Mouse (Mus musculus): Measurements from ENCODE around the gene Wdtc1. TPM values are rescaled to one million over a fixed set of nuclear protein-coding genes. Genes with fewer than 3 reads are reported as not detected.
A peak's percentile ranks its signal among the peaks of the same experiment; 100 is the strongest.

Wdtc1 gene
- polyA plus RNA-seq, 1 experiment from 2014 or later = 12.0 TPM

GRCm38 (mm10) chr4:133340217-133340616 lies 13.1 kb downstream of the Wdtc1 start:
- Histone ChIP-seq H3K27me3 (peaks cover 4% of the 10 kb centered on the region; the same call in 1 of the 2 replicates), H3K27ac (no peak overlapping the region), H3K4me2 (no peak overlapping the region), H3K4me3 (replicated peaks) (no peak overlapping the region), H3K9ac (no peak overlapping the region), H3K36me3 (no peaks in the 10 kb centered on the region), H3K9me3 (replicated peaks) (no peaks in the 10 kb centered on the region), H3K4me1 (peaks cover 10% of the 10 kb centered on the region)
- ATAC-seq (replicated peaks; ENCODE audit: low FRiP score) = no peak
- 79% methylated on average over 2 of the region's 2 CpGs for WGBS

DNA sequence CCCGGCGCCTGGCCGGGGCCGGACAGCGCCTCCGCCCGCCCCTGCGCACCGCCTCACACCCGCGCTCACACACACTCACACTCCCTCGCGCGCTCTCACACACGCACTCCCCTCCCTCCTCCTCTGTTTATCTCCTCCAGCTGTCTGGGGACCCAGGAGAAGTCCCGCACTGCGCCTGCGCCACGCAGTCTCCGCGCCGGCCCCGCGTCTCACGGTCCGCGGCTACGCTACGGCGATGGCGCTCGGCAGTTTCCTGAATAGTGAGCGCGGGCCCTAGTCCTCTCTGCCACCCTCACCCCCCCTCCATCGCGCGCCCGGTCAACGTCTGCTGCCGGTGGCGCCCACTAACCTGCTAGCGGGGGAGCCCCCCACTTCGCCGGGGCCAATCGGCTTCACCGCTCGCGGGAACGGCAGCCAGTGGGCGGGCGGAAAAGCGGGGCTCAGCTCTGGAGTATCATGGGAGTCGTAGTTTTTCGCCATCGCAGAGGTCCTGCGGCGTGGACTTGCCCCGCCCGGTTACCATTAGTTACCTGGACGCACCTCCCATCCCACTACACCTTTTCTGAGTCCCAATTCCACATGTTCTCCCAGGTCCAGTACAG lies 14.0 kb downstream of the Wdtc1 start:
- peak overlapping the region; percentile 85 for H3K4me3 ChIP-seq (replicated peaks)
- peak; percentile 97 for ATAC-seq (replicated peaks; ENCODE audit: low FRiP score)
- H3K9ac ChIP-seq = peak overlapping the region; percentile 89
- H3K36me3 ChIP-seq = no peaks in the 10 kb centered on the region
- peak overlapping the region; percentile 78 for H3K27ac ChIP-seq
- no peaks in the 10 kb centered on the region for H3K9me3 ChIP-seq (replicated peaks)
- H3K4me1 ChIP-seq = peaks cover 10% of the 10 kb centered on the region
- peak overlapping the region; percentile 88 for H3K4me2 ChIP-seq
- H3K27me3 ChIP-seq = peaks cover 4% of the 10 kb centered on the region; the same call in 1 of the 2 replicates
- under 1% methylated on average over 60 of the region's 60 CpGs for WGBS

- H3K4me3 ChIP-seq (replicated peaks) = peak overlapping the region; percentile 85
- H3K4me2 ChIP-seq = peak overlapping the region; percentile 88
- peaks cover 4% of the 10 kb centered on the region; the same call in 1 of the 2 replicates for H3K27me3 ChIP-seq
- peak overlapping the region; percentile 78 for H3K27ac ChIP-seq
- WGBS = under 1% methylated on average over 39 of the region's 39 CpGs
- H3K4me1 ChIP-seq = peaks cover 10% of the 10 kb centered on the region
- peak; percentile 55 for ATAC-seq (replicated peaks; ENCODE audit: low FRiP score)
- H3K9ac ChIP-seq = peak overlapping the region; percentile 89
- no peaks in the 10 kb centered on the region for H3K9me3 ChIP-seq (replicated peaks)
- H3K36me3 ChIP-seq = no peaks in the 10 kb centered on the region
Measured at GRCm38 (mm10) chr4:133338521-133339095, 14.7 kb downstream of the Wdtc1 start.

DNA sequence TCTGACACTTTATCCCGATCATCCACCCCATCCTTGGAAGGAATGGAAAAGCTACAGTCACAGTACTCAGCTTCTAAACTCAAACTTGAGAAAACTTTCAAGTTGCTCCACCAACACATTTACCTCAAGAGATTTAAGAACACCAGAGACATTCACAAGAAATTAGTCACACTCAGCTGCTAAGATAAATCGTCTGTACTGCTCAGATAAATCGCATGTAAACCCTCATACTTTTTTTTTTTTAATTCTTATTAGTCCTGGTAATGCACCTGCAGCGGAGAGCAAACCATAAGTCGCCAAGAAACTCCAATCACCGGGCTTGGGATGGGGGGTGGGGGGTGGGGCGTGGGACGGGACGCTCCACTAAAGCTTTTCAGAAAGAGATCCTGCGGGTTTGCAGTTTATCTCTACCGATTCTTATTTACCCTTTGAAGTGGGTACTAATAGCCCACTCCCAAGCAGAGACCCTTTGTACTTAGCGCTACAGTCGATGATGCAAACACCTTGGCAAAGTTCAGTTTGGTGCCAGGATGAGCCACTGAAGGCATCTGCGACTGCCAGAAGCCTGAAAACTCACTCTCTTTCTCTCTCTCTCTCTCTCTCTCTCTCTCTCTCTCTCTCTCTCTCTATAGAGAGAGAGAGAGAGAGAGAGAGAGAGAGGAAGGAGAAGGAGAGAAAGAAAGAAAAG lies 15.3 kb downstream of the Wdtc1 start:
- no peaks in the 10 kb centered on the region for H3K36me3 ChIP-seq
- H3K4me2 ChIP-seq = peak overlapping the region; percentile 88
- no peak for ATAC-seq (replicated peaks; ENCODE audit: low FRiP score)
- H3K4me3 ChIP-seq (replicated peaks) = peak overlapping the region; percentile 85
- H3K4me1 ChIP-seq = peaks cover 16% of the 10 kb centered on the region
- 9% methylated on average over 14 of the region's 14 CpGs for WGBS
- no peak overlapping the region for H3K27ac ChIP-seq
- H3K9ac ChIP-seq = peak overlapping the region; percentile 89
- H3K9me3 ChIP-seq (replicated peaks) = no peaks in the 10 kb centered on the region
- 0 out of 2 replicates have a peak, but pooled peaks cover 3% of the 10 kb centered on the region for H3K27me3 ChIP-seq

- Histone ChIP-seq H3K4me1 (peaks cover 16% of the 10 kb centered on the region), H3K4me2 (no peak overlapping the region), H3K27me3 (no peaks in the 10 kb centered on the region), H3K9ac (no peak overlapping the region), H3K36me3 (no peaks in the 10 kb centered on the region), H3K27ac (no peak overlapping the region), H3K9me3 (replicated peaks) (no peaks in the 10 kb centered on the region), H3K4me3 (replicated peaks) (no peak overlapping the region)
- no peak for ATAC-seq (replicated peaks; ENCODE audit: low FRiP score)
- 62% methylated on average over 6 of the region's 6 CpGs for WGBS
Measured at GRCm38 (mm10) chr4:133333306-133333705, 20.0 kb downstream of the Wdtc1 start.

DNA sequence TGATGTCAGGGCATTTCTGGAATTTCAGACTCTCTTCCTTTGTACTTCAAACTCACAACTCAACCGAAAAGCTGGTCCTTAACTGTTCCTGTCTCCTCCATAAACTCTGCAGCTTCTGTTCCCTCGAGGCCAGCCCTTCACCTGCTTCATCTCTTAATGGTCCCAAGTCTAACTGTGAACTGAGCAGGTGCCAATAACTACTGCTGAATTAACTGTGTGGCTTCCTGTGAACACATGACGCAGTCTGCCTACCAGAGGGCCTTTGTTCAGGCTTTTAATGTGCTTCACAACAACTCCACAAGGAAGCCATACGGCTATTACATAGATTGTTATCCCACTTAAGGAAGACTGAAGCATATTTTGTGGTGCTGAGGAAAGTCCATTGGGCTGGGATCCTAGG lies 23.0 kb downstream of the Wdtc1 start:
- Histone ChIP-seq H3K4me2 (no peak overlapping the region), H3K9ac (no peak overlapping the region), H3K27ac (no peak overlapping the region), H3K27me3 (no peaks in the 10 kb centered on the region), H3K36me3 (no peaks in the 10 kb centered on the region), H3K4me3 (replicated peaks) (no peak overlapping the region), H3K9me3 (replicated peaks) (no peaks in the 10 kb centered on the region), H3K4me1 (peaks cover 6% of the 10 kb centered on the region; the same call in 1 of the 2 replicates)
- ATAC-seq (replicated peaks; ENCODE audit: low FRiP score) = no peak
- WGBS = 81% methylated on average over 4 of the region's 4 CpGs

DNA sequence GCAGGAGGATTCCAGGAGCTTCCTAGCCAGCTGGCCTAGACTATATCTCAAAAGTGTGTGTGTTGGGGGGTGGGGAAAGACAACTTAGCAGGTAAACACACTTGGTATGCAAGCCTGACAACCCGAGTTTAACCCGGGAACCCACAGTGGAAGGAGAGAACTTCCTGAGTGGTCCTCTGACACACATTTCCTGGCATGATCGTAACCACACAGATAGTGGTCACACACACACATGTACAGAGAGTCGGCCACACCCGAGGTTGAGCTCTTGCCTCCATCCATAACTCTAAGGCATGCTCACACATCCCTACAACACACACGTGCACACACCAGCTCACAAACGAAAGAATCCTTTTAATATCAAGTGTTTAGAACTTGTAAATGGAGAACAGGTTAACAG lies 25.2 kb downstream of the Wdtc1 start:
- Histone ChIP-seq H3K36me3 (0 out of 2 replicates have a peak, but pooled peaks cover 3% of the 10 kb centered on the region), H3K9me3 (replicated peaks) (no peaks in the 10 kb centered on the region), H3K9ac (no peak overlapping the region), H3K4me3 (replicated peaks) (no peak overlapping the region), H3K27ac (no peak overlapping the region), H3K4me2 (no peak overlapping the region), H3K27me3 (no peaks in the 10 kb centered on the region), H3K4me1 (peaks cover under 1% of the 10 kb centered on the region; the same call in 1 of the 2 replicates)
- no peak for ATAC-seq (replicated peaks; ENCODE audit: low FRiP score)
- WGBS = 72% methylated on average over 7 of the region's 7 CpGs

DNA sequence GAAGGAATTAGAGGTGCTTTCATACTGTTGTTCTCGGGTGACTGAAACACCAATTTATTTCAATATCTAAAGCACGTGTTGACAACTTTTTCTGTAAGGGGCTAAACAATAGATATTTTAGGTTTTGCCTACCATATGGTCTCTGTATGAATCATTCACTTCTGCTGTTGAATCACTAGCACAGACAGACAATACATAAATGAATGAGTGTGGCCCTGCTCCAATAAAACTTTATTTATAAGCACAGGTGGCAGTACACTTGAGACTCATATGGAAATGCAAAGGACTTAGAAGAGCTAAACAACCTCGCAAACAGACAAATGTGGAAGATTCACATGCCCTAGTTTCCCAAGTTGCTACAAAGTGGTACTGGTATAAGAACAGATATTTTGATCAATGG lies 33.6 kb downstream of the Wdtc1 start:
- H3K9me3 ChIP-seq (replicated peaks) = no peaks in the 10 kb centered on the region
- no peaks in the 10 kb centered on the region for H3K4me1 ChIP-seq
- 92% methylated on average over 3 of the region's 3 CpGs for WGBS
- no peak overlapping the region for H3K9ac ChIP-seq
- no peak for ATAC-seq (replicated peaks; ENCODE audit: low FRiP score)
- H3K4me3 ChIP-seq (replicated peaks) = no peak overlapping the region
- H3K27me3 ChIP-seq = no peaks in the 10 kb centered on the region
- peaks cover 26% of the 10 kb centered on the region for H3K36me3 ChIP-seq
- no peak overlapping the region for H3K27ac ChIP-seq
- H3K4me2 ChIP-seq = no peak overlapping the region

DNA sequence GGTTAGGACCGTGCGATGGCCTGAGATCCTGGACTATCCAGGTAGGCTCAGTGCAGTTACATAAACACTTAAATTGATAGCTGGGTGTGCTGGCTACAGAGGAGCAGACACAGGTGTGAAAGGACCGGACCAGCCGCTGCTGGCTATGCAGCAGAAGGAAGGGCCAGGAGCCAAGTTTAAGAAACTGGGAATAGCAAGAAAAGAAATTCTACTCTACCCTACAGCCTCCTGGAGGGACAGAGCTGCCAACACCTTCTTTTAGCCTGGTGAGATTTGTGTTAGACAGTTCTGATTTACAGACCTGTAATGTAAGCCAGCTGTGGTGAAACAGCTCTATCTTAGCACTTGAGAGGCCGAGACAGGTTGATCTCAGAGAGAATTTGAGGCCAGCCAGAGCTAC lies 37.3 kb downstream of the Wdtc1 start:
- Histone ChIP-seq H3K9me3 (replicated peaks) (no peaks in the 10 kb centered on the region), H3K27ac (no peak overlapping the region), H3K27me3 (no peaks in the 10 kb centered on the region), H3K36me3 (peaks cover 28% of the 10 kb centered on the region), H3K4me2 (no peak overlapping the region), H3K4me1 (no peaks in the 10 kb centered on the region), H3K9ac (no peak overlapping the region), H3K4me3 (replicated peaks) (no peak overlapping the region)
- 76% methylated on average over 5 of the region's 5 CpGs for WGBS
- no peak for ATAC-seq (replicated peaks; ENCODE audit: low FRiP score)

- no peaks in the 10 kb centered on the region for H3K9me3 ChIP-seq (replicated peaks)
- H3K27ac ChIP-seq = no peak overlapping the region
- H3K9ac ChIP-seq = no peak overlapping the region
- no peak overlapping the region for H3K4me3 ChIP-seq (replicated peaks)
- H3K27me3 ChIP-seq = no peaks in the 10 kb centered on the region
- 71% methylated on average over 8 of the region's 8 CpGs for WGBS
- H3K4me2 ChIP-seq = no peak overlapping the region
- no peak for ATAC-seq (replicated peaks; ENCODE audit: low FRiP score)
- peaks cover 23% of the 10 kb centered on the region for H3K36me3 ChIP-seq
- H3K4me1 ChIP-seq = no peaks in the 10 kb centered on the region
Measured at GRCm38 (mm10) chr4:133314896-133315295, 38.4 kb downstream of the Wdtc1 start.

GRCm38 (mm10) chr4:133309948-133310347 lies 43.3 kb downstream of the Wdtc1 start:
- Histone ChIP-seq H3K9me3 (replicated peaks) (no peaks in the 10 kb centered on the region), H3K4me3 (replicated peaks) (no peak overlapping the region), H3K4me1 (no peaks in the 10 kb centered on the region), H3K4me2 (no peak overlapping the region), H3K27ac (no peak overlapping the region), H3K27me3 (no peaks in the 10 kb centered on the region), H3K9ac (no peak overlapping the region), H3K36me3 (peaks cover 36% of the 10 kb centered on the region)
- WGBS = under 1% methylated on average over 3 of the region's 3 CpGs
- no peak for ATAC-seq (replicated peaks; ENCODE audit: low FRiP score)

GRCm38 (mm10) chr4:133307331-133307730 lies 46.0 kb downstream of the Wdtc1 start:
- no peak for ATAC-seq (replicated peaks; ENCODE audit: low FRiP score)
- H3K4me1 ChIP-seq = no peaks in the 10 kb centered on the region
- 45% methylated on average over 3 of the region's 3 CpGs for WGBS
- H3K27ac ChIP-seq = no peak overlapping the region
- H3K4me2 ChIP-seq = no peak overlapping the region
- H3K36me3 ChIP-seq = peaks cover 47% of the 10 kb centered on the region
- no peak overlapping the region for H3K9ac ChIP-seq
- no peaks in the 10 kb centered on the region for H3K9me3 ChIP-seq (replicated peaks)
- H3K4me3 ChIP-seq (replicated peaks) = no peak overlapping the region
- H3K27me3 ChIP-seq = no peaks in the 10 kb centered on the region

All from kidney, embryonic 15.5 days (tissue).